Mouse (Mus musculus): ENCODE data around the gene Spcs3.
"Not testable (repeated sequence)": the region's sequence is repeated elsewhere in the genome, so short reads cannot be mapped to it uniquely, and the experiment has no call there.

Spcs3 gene

GRCm38 (mm10) chr8:54529382-54530296 lies at the start of gene Spcs3, which contains the start of gene Asb5:
TSS of gene Spcs3 (minus strand) at chr8:54529998.
TSS of gene Asb5 (plus strand) at chr8:54529580.
- peak; percentile 91 for DNase-seq (ENCODE audit: low spot score)

GRCm38 (mm10) chr8:54570618-54571609 lies 41.1 kb upstream of the Spcs3 start:
- DNase-seq (ENCODE audit: low spot score), result no peak

GRCm38 (mm10) chr8:54567168-54567567 lies 37.4 kb upstream of the Spcs3 start:
- no peak for DNase-seq (ENCODE audit: low spot score)

GRCm38 (mm10) chr8:54565603-54566260 lies 35.9 kb upstream of the Spcs3 start:
- DNase-seq (ENCODE audit: low spot score), result no peak

GRCm38 (mm10) chr8:54565181-54565580 lies 35.4 kb upstream of the Spcs3 start:
- no peak for DNase-seq (ENCODE audit: low spot score)

GRCm38 (mm10) chr8:54562137-54562536 lies 32.3 kb upstream of the Spcs3 start:
- DNase-seq (ENCODE audit: low spot score), result no peak

GRCm38 (mm10) chr8:54554921-54555320 lies 25.1 kb upstream of the Spcs3 start:
- no peak for DNase-seq (ENCODE audit: low spot score)

GRCm38 (mm10) chr8:54550026-54550574 lies 20.3 kb upstream of the Spcs3 start:
- DNase-seq (ENCODE audit: low spot score), result no peak

- DNase-seq (ENCODE audit: low spot score), result no peak
These were observed 18.6 kb upstream of the Spcs3 start for GRCm38 (mm10) chr8:54548383-54548782.

- no peak for DNase-seq (ENCODE audit: low spot score)
These were observed 11.5 kb upstream of the Spcs3 start for GRCm38 (mm10) chr8:54541331-54541730.

GRCm38 (mm10) chr8:54537285-54537684 lies 7.5 kb upstream of the Spcs3 start:
- no peak for DNase-seq (ENCODE audit: low spot score)

GRCm38 (mm10) chr8:54535172-54535571 lies 5.4 kb upstream of the Spcs3 start:
- DNase-seq (ENCODE audit: low spot score), result no peak

- DNase-seq (ENCODE audit: low spot score), result no peak
These were observed 1.2 kb downstream of the Spcs3 start for GRCm38 (mm10) chr8:54528571-54528970.

- DNase-seq (ENCODE audit: low spot score), result no peak
These were observed 3.1 kb downstream of the Spcs3 start for GRCm38 (mm10) chr8:54526700-54527099.

- no peak for DNase-seq (ENCODE audit: low spot score)
These were observed 4.2 kb downstream of the Spcs3 start for GRCm38 (mm10) chr8:54525606-54526005.

GRCm38 (mm10) chr8:54520516-54520915 lies 9.3 kb downstream of the Spcs3 start:
- no peak for DNase-seq (ENCODE audit: low spot score)

GRCm38 (mm10) chr8:54518756-54519460 lies 10.9 kb downstream of the Spcs3 start:
- DNase-seq (ENCODE audit: low spot score), result no peak

- DNase-seq (ENCODE audit: low spot score), result not testable (repeated sequence)
These were observed 17.6 kb downstream of the Spcs3 start for GRCm38 (mm10) chr8:54512200-54512599.

- DNase-seq (ENCODE audit: low spot score), result no peak
These were observed 18.0 kb downstream of the Spcs3 start for GRCm38 (mm10) chr8:54511791-54512190.

GRCm38 (mm10) chr8:54509221-54509721 lies 20.5 kb downstream of the Spcs3 start:
- DNase-seq (ENCODE audit: low spot score), result no peak

GRCm38 (mm10) chr8:54508814-54509213 lies 21.0 kb downstream of the Spcs3 start:
- no peak for DNase-seq (ENCODE audit: low spot score)
